Mouse (Mus musculus) thymus, postnatal 0 days (tissue): ENCODE measurements at regions not wholly inside any gene's neighbourhood (a gene's known extent, or its start where the extent isn't known, plus 50 kb on each side); places are given as distances from the start of the nearest gene placed in this dataset.

Experiments used
- DNase-seq: peaks from one replicate; pipeline ENCODE4 v3.0.0-alpha.2; 2015; ENCODE audit warnings: low spot score

DNA sequence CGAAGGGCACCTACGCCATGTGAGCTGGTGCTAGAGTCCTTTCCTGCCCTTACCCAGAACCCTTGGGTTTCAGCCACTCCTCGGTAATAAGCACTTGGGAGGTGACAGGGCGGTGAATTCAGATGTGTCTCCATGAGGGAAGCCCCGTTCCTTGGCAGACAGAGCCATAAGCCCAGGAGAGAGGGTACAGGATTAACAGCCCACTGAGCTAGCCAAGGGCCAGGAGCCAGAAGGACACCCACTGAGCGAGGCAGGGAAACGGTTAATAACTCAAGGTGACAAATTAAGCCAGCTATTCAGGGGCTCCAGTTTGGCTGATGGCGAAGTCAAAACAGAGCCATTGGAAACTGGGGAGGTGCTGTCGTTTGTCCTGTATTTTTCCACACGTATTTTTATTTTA is 75.9 kb upstream of the Sox9 start:
- DNase-seq: no peak

DNA sequence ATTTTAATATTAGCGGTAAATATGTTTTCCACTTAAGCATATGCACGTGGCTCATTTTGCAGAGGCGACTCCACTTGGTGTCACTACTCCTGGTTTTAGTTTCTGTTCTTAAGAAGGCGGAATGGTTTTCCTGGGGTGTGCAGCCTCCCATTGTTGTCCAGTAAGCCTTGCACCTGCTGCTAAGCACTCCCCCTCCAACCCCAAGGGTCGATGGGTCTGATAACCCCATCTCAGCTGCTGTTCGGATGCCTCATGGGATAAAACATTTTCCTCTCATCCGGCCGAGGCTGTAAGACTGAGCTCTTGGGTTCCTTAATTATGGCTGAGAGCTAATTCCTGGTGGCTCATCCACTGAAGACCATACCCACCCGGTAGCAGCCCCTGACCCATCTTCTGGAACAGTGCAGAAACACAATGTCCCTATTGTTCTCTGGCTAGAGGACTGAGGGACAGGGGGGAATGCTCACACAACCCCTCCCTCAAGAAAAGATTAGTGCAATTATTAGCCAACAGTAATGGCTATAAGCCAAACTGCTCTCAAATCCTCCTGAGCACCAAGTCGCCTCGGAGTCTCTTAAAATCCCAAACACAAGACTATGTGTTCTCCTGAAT is 73.8 kb upstream of the Sox9 start:
- DNase-seq: no peak

DNA sequence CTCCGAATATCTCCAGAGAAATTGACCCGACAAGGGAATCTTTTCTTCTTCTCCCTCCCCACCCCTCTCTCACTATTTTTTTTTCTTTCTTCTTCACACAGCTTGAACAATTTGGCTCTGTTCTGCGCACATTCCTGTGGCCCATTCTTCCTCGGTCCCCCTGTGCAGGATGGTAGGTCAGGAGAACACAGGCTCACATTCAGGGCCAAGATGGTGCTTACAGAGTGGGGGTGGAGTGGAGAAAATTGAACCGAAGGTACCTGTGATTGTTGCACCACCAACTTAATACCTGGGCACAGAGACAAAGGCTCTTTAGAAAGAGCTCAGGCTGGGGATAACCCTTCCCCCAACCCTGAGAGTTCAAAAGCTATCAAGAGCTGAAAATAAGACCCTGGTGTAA is 70.4 kb upstream of the Sox9 start:
- no peak for DNase-seq

DNA sequence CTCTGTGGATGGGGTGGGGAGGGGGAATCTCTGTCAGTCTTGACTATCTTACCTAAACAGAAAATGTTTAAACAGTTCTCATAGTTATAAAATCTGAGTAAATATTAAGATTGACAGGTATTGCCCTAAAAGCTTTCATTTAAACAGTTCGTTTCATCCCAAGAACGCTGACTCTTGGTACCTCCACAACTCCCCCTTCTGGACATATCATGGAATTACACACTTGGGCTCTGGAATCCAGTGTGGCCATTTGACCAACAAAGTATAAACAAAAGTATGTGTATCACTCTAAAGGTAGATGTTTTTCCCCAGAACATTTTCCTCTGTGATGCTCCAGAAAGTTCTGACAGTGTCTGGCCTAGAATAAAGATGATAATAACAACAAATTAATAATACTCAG is 63.5 kb upstream of the Sox9 start:
- no peak for DNase-seq

DNA sequence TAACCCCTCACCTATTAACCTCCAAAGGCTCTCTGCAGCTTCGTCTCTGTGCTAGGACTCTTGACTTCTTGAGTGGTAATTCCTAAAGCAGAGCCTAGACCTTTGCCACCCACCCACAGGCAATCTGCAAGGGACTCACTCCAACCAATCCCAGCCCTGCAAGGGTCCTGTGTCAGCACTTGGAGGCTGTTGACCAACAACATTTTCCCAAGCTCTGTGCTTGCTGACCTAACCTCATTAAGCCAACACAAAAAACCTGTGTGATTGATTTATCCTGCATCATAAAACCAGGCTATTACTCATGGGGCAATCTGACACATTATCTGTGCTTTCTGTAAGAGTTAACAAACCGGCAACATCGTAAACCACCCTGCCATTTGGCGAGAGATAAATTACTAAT is 61.4 kb upstream of the Sox9 start:
- DNase-seq: no peak

DNA sequence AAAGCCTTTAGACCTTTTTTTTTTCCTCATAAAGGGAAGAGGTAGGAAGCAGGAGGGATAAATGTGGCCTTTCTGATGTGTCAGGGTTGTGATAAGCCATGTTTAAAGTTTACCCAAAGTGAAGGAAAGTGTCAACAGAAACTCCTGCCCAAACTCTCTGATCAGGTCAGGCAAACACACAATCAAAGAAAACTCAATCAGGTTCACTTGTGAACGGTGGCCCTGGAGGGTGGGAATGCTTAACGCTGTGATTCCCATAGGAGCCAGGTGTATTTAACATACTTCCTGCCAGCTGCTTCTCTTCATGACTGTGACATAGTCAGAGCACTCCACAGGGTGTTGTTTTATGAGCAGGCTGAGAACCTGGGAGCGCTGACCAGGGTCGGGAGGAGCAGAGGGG is 59.1 kb upstream of the Sox9 start:
- no peak for DNase-seq

DNA sequence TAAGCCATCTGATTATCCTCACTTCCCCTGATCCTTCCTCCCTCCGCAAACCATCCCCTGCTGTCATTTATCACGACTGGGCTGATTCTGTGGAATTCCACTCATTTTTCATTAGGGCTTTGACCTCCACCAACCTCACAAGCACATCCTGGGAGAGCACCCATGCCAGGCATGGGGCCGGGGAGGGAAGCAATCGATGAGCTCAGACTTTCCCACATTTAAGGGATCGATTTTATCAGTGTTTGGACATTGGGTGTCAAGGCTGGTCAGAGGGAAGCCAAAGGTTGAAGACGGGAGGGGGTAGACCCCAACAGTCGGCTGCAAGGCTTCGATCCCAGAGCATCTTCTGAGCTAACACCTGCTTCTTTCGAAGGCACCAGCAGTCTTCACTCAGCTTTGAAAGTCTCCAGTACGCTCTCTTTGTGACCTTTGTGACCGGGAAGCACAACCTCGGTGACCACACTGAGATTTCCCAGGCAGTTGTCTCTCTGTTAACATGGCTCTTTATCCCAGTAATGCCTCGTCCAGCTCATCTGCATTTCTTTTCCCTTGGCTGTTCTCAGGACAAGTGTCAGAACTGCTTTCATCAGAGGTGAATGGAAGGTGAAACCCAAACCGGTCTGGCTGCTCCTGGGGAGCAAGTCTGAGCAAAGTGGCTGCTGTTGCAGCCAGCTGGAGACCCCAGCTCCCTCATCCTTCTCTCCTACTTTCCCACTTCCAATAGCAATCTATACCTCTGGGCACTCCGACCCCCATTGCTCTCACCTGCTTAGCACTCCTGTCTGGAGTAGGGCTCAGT is 53.7 kb upstream of the Sox9 start:
- DNase-seq: no peak
